Mouse (Mus musculus) CH12.LX (cell line): Measurements from ENCODE around the gene Gm45753. TPM values are rescaled to one million over a fixed set of nuclear protein-coding genes. Genes with fewer than 3 reads are reported as not detected.

Source experiments
- DNase-seq: peaks from one replicate; pipeline ENCODE4 v3.0.0-alpha.2; 2013; ENCODE audit errors: extremely low read depth
- H3K27ac ChIP-seq: 2 replicates; pipeline ENCODE4 v1.5.1; 2012; ENCODE audit warnings: low read depth, mild to moderate bottlenecking, control low read depth, moderate library complexity; ENCODE audit not compliant: insufficient read depth
- H3K27me3 ChIP-seq: replicated peaks from 2 replicates; pipeline ENCODE3; 2012; ENCODE audit warnings: inconsistent platforms
- H3K36me3 ChIP-seq, 2 experiments: replicated peaks in 1 of 2; 2 replicates each; pipeline versions ENCODE3 to v1.6.1; 2012; ENCODE audit warnings: inconsistent platforms in 1 of 2, low read length in 1 of 2, mild to moderate bottlenecking in 1 of 2, mixed read lengths in 1 of 2, moderate library complexity in 1 of 2; ENCODE audit not compliant: control insufficient read depth in 1 of 2, insufficient read depth in 1 of 2
- H3K4me1 ChIP-seq, 2 experiments: 2 replicates each; pipeline ENCODE4 v1.6.1; 2012; ENCODE audit warnings: inconsistent platforms in 1 of 2, moderate library complexity in 1 of 2; ENCODE audit not compliant: insufficient read depth in 2 of 2, control insufficient read depth in 1 of 2
- H3K4me2 ChIP-seq: 2 replicates; pipeline ENCODE4 v1.6.1; 2012; ENCODE audit warnings: low read depth, mild to moderate bottlenecking, control low read depth; ENCODE audit not compliant: poor library complexity, insufficient read depth, severe bottlenecking
- H3K4me3 ChIP-seq, 3 experiments: fragments of 150-350 bp in 1 of 3; sonication (generic) in 1 of 3; replicated peaks in 1 of 3; 2 replicates each; pipeline versions ENCODE3 to v1.5.1; 2011 to 2012; ENCODE audit warnings: low read depth in 2 of 3, low read length in 2 of 3, mild to moderate bottlenecking in 2 of 3, moderate library complexity in 2 of 3, control low read depth in 1 of 3, improper control_type of control experiment in 1 of 3, inconsistent platforms in 1 of 3, mixed read lengths in 1 of 3; ENCODE audit not compliant: poor library complexity in 1 of 3
- H3K79me2 ChIP-seq: replicated peaks from 2 replicates; pipeline ENCODE4 v1.6.1; 2012; ENCODE audit warnings: mild to moderate bottlenecking, moderate library complexity; ENCODE audit not compliant: control insufficient read depth, poor library complexity, insufficient read depth, severe bottlenecking; ENCODE audit errors: extremely low read depth
- H3K9ac ChIP-seq: 2 replicates; pipeline ENCODE4 v1.6.1; 2012; ENCODE audit warnings: low read depth, mild to moderate bottlenecking, control low read depth, moderate library complexity; ENCODE audit not compliant: insufficient read depth
- H3K9me3 ChIP-seq: replicated peaks from 2 replicates; pipeline ENCODE3; 2012; ENCODE audit warnings: low read length, inconsistent platforms, mixed read lengths
- CHD1 ChIP-seq: IDR thresholded peaks from 2 replicates; pipeline ENCODE4 v1.6.1; 2012; ENCODE audit warnings: low read depth, low read length, improper control_type of control experiment, inconsistent platforms
- CHD2 ChIP-seq: IDR thresholded peaks from 2 replicates; pipeline ENCODE4 v1.6.1; 2011; ENCODE audit warnings: low read length, improper control_type of control experiment
- CTCF ChIP-seq, 2 experiments: IDR thresholded peaks in 1 of 2; conservative IDR thresholded peaks in 1 of 2; 2 replicates each; pipeline ENCODE4 v1.5.1; 2011 to 2012; ENCODE audit warnings: low read depth in 2 of 2, low read length in 2 of 2, improper control_type of control experiment in 1 of 2, inconsistent platforms in 1 of 2, mild to moderate bottlenecking in 1 of 2, moderate library complexity in 1 of 2
- ETS1 ChIP-seq: conservative IDR thresholded peaks from 2 replicates; pipeline ENCODE4 v1.6.1; 2012; ENCODE audit warnings: low read depth, mild to moderate bottlenecking, inconsistent platforms, low read length, improper control_type of control experiment, moderate library complexity
- HCFC1 ChIP-seq: IDR thresholded peaks from 2 replicates; pipeline ENCODE4 v1.6.1; 2012; ENCODE audit warnings: low read depth, mild to moderate bottlenecking, inconsistent platforms, low read length, improper control_type of control experiment
- IRF4 ChIP-seq: IDR thresholded peaks from 2 replicates; pipeline ENCODE4 v1.6.1; 2014; ENCODE audit warnings: low read depth, mild to moderate bottlenecking, inconsistent platforms, low read length, improper control_type of control experiment
- JUN ChIP-seq: IDR thresholded peaks from 2 replicates; pipeline ENCODE4 v1.6.1; 2011; ENCODE audit warnings: low read depth, mild to moderate bottlenecking, low read length, improper control_type of control experiment, moderate library complexity; ENCODE audit not compliant: insufficient read depth
- JUND ChIP-seq: conservative IDR thresholded peaks from 2 replicates; pipeline ENCODE4 v1.6.1; 2011; ENCODE audit warnings: low read depth, low read length, improper control_type of control experiment
- MAFK ChIP-seq: IDR thresholded peaks from 2 replicates; pipeline ENCODE4 v1.6.1; 2011; ENCODE audit warnings: low read length, improper control_type of control experiment; ENCODE audit not compliant: insufficient replicate concordance
- POLR2AphosphoS2 ChIP-seq: IDR thresholded peaks from 2 replicates; pipeline ENCODE4 v1.6.1; 2011; ENCODE audit warnings: low read depth, low read length, improper control_type of control experiment
- RCOR1 ChIP-seq: conservative IDR thresholded peaks from 2 replicates; pipeline ENCODE4 v1.6.1; 2012; ENCODE audit warnings: low read depth, mild to moderate bottlenecking, inconsistent platforms, low read length, improper control_type of control experiment
- SIN3A ChIP-seq: IDR thresholded peaks from 2 replicates; pipeline ENCODE4 v1.6.1; 2012; ENCODE audit warnings: low read length, improper control_type of control experiment, inconsistent platforms
- SMC3 ChIP-seq: IDR thresholded peaks from 2 replicates; pipeline ENCODE4 v1.6.1; 2011; ENCODE audit warnings: low read depth, low read length, improper control_type of control experiment
- TCF12 ChIP-seq: IDR thresholded peaks from 2 replicates; pipeline ENCODE4 v1.6.1; 2014; ENCODE audit warnings: low read depth, mild to moderate bottlenecking, inconsistent platforms, low read length, improper control_type of control experiment
- USF2 ChIP-seq: conservative IDR thresholded peaks from 2 replicates; pipeline ENCODE4 v1.6.1; 2011; ENCODE audit warnings: low read depth, low read length, improper control_type of control experiment
- ZC3H11A ChIP-seq: IDR thresholded peaks from 2 replicates; pipeline ENCODE4 v1.6.1; 2012; ENCODE audit warnings: low read depth, mild to moderate bottlenecking, inconsistent platforms, low read length, improper control_type of control experiment
- ZMIZ1 ChIP-seq: IDR thresholded peaks from 2 replicates; pipeline ENCODE4 v1.6.1; 2012; ENCODE audit warnings: low read depth, mild to moderate bottlenecking, inconsistent platforms, low read length, improper control_type of control experiment
- dilution Hi-C: fragments of 300-500 bp; cut with MboI; formaldehyde crosslinking; loops from 2 replicates; pipeline ENCODE4 v1.14.3; 2020; ENCODE audit warnings: low sequenced_read_pairs; ENCODE audit not compliant: extremely low pct_unique_long_range_greater_than_20kb, extremely low pct_ligation_motif_present
- in situ Hi-C: fragments of 300-500 bp; cut with MboI; formaldehyde crosslinking; loops from 3 replicates; pipeline ENCODE4 v1.14.3; 2019; ENCODE audit warnings: low sequenced_read_pairs, low pct_ligation_motif_present, low pct_unique_long_range_greater_than_20kb, mixed read lengths
- polyA plus RNA-seq: library from polyadenylated mRNA; unstranded; fragments of >175 nt; gene quantifications from 2 replicates; pipeline ENCODE4 v1.2.1, GENCODE M21; 2012; ENCODE audit warnings: low read depth; ENCODE audit not compliant: insufficient read length
- total RNA-seq, 2 experiments: library from RNA; depleted of rRNA; stranded (reverse); fragments of 300-350 nt in 1 of 2; fragments of >200 nt in 1 of 2; gene quantifications; 2 replicates each; pipeline ENCODE4 v1.2.3; 2012 to 2014

The Gm45753 gene
- total and polyA plus RNA-seq, 3 experiments = not detected

- Histone ChIP-seq H3K4me1 (no peaks in the 10 kb centered on the region), H3K4me2 (no peak overlapping the region), H3K79me2 (no peaks in the 10 kb centered on the region), H3K27me3 (no peaks in the 10 kb centered on the region), H3K36me3 (peaks cover 0 to 4% of the 10 kb centered on the region in 2 experiments), H3K9me3 (no peaks in the 10 kb centered on the region), H3K9ac (no peak overlapping the region), H3K4me3 (no peak overlapping the region), H3K27ac (no peak overlapping the region)
- dilution Hi-C loops (no loop called here), in situ Hi-C loops (no loop called here)
- no peak for TF ChIP-seq CHD1
- TF ChIP-seq ZMIZ1 = no peak
- no peak for TF ChIP-seq HCFC1
- no peak for TF ChIP-seq USF2
- TF ChIP-seq ZC3H11A = no peak
- TF ChIP-seq RCOR1 = no peak
- no peak for TF ChIP-seq SIN3A
- TF ChIP-seq SMC3 = no peak
- DNase-seq = no peak
Observed at GRCm38 (mm10) chr8:45320930-45321329, 12.7 kb upstream of the Gm45753 start.

GRCm38 (mm10) chr8:45310967-45311366, 2.7 kb upstream of the Gm45753 start:
- peaks cover 5 to 14% of the 10 kb centered on the region in 2 experiments for H3K36me3 ChIP-seq

GRCm38 (mm10) chr8:45305479-45305878, 2.8 kb downstream of the Gm45753 start:
- TF ChIP-seq CHD1 = no peak
- no peak for TF ChIP-seq POLR2AphosphoS2
- TF ChIP-seq CTCF (conservative IDR thresholded peaks at IDR 0.05 in 1 of 2, IDR thresholded peaks at IDR 0.05 in 1 of 2; ENCODE audit: low read depth in 2 of 2, low read length in 2 of 2) = no peak
- TF ChIP-seq IRF4 = no peak
- no peak for TF ChIP-seq MAFK
- TF ChIP-seq JUND = no peak
- no peak for TF ChIP-seq CHD2
- TF ChIP-seq SMC3 = no peak
- Histone ChIP-seq H3K79me2 (no peaks in the 10 kb centered on the region), H3K4me2 (no peak overlapping the region), H3K27ac (no peak overlapping the region), H3K4me1 (no peaks in the 10 kb centered on the region), H3K36me3 (peaks cover 5 to 14% of the 10 kb centered on the region in 2 experiments), H3K4me3 (no peak overlapping the region), H3K9ac (no peak overlapping the region), H3K27me3 (no peaks in the 10 kb centered on the region), H3K9me3 (peaks cover 2% of the 10 kb centered on the region)
- no peak for DNase-seq
- dilution Hi-C loops (no loop called here), in situ Hi-C loops (no loop called here)

More at GRCm38 (mm10) chr8:45310967-45311366, 2.7 kb upstream of the Gm45753 start:
- Histone ChIP-seq H3K27me3 (no peaks in the 10 kb centered on the region), H3K9me3 (peaks cover 2% of the 10 kb centered on the region), H3K9ac (no peak overlapping the region), H3K4me2 (no peak overlapping the region), H3K79me2 (no peaks in the 10 kb centered on the region), H3K4me1 (no peaks in the 10 kb centered on the region), H3K27ac (no peak overlapping the region), H3K4me3 (no peak overlapping the region)
- DNase-seq = no peak
- dilution Hi-C loops (no loop called here), in situ Hi-C loops (no loop called here)
- no peak for TF ChIP-seq JUN
- TF ChIP-seq HCFC1 = no peak
- no peak for TF ChIP-seq TCF12
- TF ChIP-seq ETS1 = no peak
- no peak for TF ChIP-seq RCOR1
- TF ChIP-seq ZC3H11A = no peak
- TF ChIP-seq CHD1 = no peak
